Mouse (Mus musculus) thymus, adult 2 months (tissue): ENCODE data around the gene Pbx4.

Experiments used
- CTCF ChIP-seq: fragments of 200-500 bp; IDR thresholded peaks from 2 replicates; pipeline ENCODE4 v1.5.1; 2012; ENCODE audit warnings: mild to moderate bottlenecking, control low read depth, low read length, moderate library complexity, borderline replicate concordance; ENCODE audit not compliant: control insufficient read depth, poor library complexity, insufficient read depth; ENCODE audit errors: extremely low read depth
- POLR2A ChIP-seq: fragments of 200-500 bp; IDR thresholded peaks from 2 replicates; pipeline ENCODE4 v1.6.1; 2012; ENCODE audit warnings: mild to moderate bottlenecking, low read length, control low read depth, moderate library complexity; ENCODE audit not compliant: control insufficient read depth, poor library complexity, insufficient read depth; ENCODE audit errors: extremely low read depth

DNA sequence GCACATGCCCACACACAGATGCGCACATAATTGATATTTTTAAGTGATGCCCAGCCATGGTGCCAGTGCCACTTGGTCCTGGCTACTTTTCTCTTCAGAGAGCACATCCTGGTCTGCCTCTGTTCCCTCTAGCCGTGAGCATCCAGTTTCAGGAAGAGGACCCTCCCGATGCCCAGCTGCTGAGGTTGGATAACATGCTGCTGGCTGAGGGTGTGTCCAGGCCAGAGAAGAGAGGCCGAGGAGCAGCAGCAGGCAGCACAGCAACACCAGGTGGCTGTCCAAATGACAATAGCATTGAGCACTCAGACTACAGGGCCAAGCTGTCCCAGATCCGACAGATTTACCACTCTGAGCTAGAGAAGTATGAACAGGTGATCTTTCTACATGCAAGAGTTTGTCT, 31.9 kb downstream of the Pbx4 start:
- TF ChIP-seq CTCF, result no peak
- TF ChIP-seq POLR2A, result no peak
